Mouse (Mus musculus): ENCODE measurements around the gene Vmn2r81. TPM values are rescaled to one million over a fixed set of nuclear protein-coding genes. Genes with fewer than 3 reads are reported as not detected.
"Not testable (repeated sequence)": the region's sequence is repeated elsewhere in the genome, so short reads cannot be mapped to it uniquely, and the experiment has no call there.

Gene Vmn2r81
- not detected in 2 replicates for polyA plus RNA-seq (2014; fragmentation: Nextera tagmentation; extraction: Ambion mirVana)

GRCm38 (mm10) chr10:79247392-79247791 lies at the start of gene Vmn2r81:
Gene Vmn2r81, plus strand, starts transcription at chr10:79247692.
- not testable (repeated sequence) for H3K9ac ChIP-seq (ENCODE audit: low read length); H3K27me3 ChIP-seq (ENCODE audit: control insufficient read depth, insufficient read depth, low read length); H3K9me3 ChIP-seq (ENCODE audit: control insufficient read depth, low read length); ATAC-seq (ENCODE audit: insufficient number of reproducible peaks, low FRiP score, low TSS enrichment, low read depth); H3K4me3 ChIP-seq (ENCODE audit: low read depth, low read length); DNase-seq (ENCODE audit: low spot score); H3K27ac ChIP-seq (replicated peaks; ENCODE audit: low read depth, low read length); H3K36me3 ChIP-seq (ENCODE audit: control insufficient read depth, insufficient read depth, low read length); H3K4me1 ChIP-seq (ENCODE audit: control insufficient read depth, insufficient read depth, low read length); H3K4me2 ChIP-seq (ENCODE audit: low read depth, severe bottlenecking)
- WGBS: 75% methylated on average over 3 of the region's 3 CpGs

- not testable (repeated sequence) for DNase-seq (ENCODE audit: low spot score); ATAC-seq (ENCODE audit: insufficient number of reproducible peaks, low FRiP score, low TSS enrichment, low read depth); H3K9me3 ChIP-seq (ENCODE audit: control insufficient read depth, low read length); H3K36me3 ChIP-seq (ENCODE audit: control insufficient read depth, insufficient read depth, low read length); H3K4me2 ChIP-seq (ENCODE audit: low read depth, severe bottlenecking); H3K4me3 ChIP-seq (ENCODE audit: low read depth, low read length); H3K27ac ChIP-seq (replicated peaks; ENCODE audit: low read depth, low read length); H3K9ac ChIP-seq (ENCODE audit: low read length); H3K27me3 ChIP-seq (ENCODE audit: control insufficient read depth, insufficient read depth, low read length); H3K4me1 ChIP-seq (ENCODE audit: control insufficient read depth, insufficient read depth, low read length)
- WGBS: 100% methylated on average over 1 of the region's 1 CpGs
Observed at GRCm38 (mm10) chr10:79199973-79200372, 47.5 kb upstream of the Vmn2r81 start.

DNA sequence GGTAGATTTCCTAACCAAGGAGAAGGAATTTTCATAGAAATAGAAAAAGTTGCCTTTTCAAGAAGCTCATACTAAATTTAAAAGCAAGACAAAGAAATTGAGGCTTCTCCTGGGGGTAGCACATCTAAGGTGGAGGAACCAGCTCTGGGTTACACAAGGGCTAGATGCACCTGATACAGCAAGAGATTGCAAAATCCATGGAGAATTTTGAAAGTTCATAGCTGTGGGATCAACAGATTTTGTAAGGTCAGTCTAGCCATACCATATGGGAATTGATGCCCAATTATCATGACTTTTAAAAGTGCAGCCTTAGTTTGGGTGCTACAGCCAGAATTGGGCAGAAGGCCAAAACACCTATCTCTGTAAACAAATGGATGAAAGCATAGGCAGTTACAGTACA lies 27.1 kb upstream of the Vmn2r81 start:
- Histone ChIP-seq H3K27ac (replicated peaks; ENCODE audit: low read depth, low read length) (no peak overlapping the region), H3K4me3 (ENCODE audit: low read depth, low read length) (no peak overlapping the region), H3K4me1 (ENCODE audit: control insufficient read depth, insufficient read depth, low read length) (no peaks in the 10 kb centered on the region), H3K27me3 (ENCODE audit: control insufficient read depth, insufficient read depth, low read length) (no peaks in the 10 kb centered on the region), H3K9ac (ENCODE audit: low read length) (no peak overlapping the region), H3K4me2 (ENCODE audit: low read depth, severe bottlenecking) (no peak overlapping the region), H3K9me3 (ENCODE audit: control insufficient read depth, low read length) (no peaks in the 10 kb centered on the region), H3K36me3 (ENCODE audit: control insufficient read depth, insufficient read depth, low read length) (no peaks in the 10 kb centered on the region)
- DNase-seq (ENCODE audit: low spot score): no peak
- ATAC-seq (ENCODE audit: insufficient number of reproducible peaks, low FRiP score, low TSS enrichment, low read depth): no peak

DNA sequence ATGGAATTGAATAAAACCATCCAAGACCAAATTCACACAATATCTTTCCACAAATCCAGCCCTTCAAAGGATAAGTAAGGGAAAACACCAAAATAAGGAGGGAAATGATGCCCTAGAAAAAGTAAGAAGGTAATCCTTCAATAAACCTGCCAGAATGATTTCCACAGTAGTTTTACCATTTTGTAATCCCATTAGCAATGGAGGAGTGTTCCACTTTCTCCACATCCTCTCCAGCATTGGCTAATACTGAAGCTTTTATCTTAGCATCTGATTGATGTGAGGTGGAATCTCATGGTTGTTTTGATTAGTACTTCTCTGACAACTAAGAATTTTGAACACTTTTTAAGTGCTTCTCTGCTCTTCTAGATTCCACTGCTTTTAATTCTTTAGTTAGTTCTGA lies 25.9 kb upstream of the Vmn2r81 start:
- no peak overlapping the region for H3K9ac ChIP-seq (ENCODE audit: low read length)
- ATAC-seq (ENCODE audit: insufficient number of reproducible peaks, low FRiP score, low TSS enrichment, low read depth): no peak
- H3K4me3 ChIP-seq (ENCODE audit: low read depth, low read length): no peak overlapping the region
- DNase-seq (ENCODE audit: low spot score): no peak
- no peak overlapping the region for H3K27ac ChIP-seq (replicated peaks; ENCODE audit: low read depth, low read length)
- H3K4me2 ChIP-seq (ENCODE audit: low read depth, severe bottlenecking): no peak overlapping the region
- no peaks in the 10 kb centered on the region for H3K27me3 ChIP-seq (ENCODE audit: control insufficient read depth, insufficient read depth, low read length)
- H3K36me3 ChIP-seq (ENCODE audit: control insufficient read depth, insufficient read depth, low read length): no peaks in the 10 kb centered on the region
- H3K9me3 ChIP-seq (ENCODE audit: control insufficient read depth, low read length): no peaks in the 10 kb centered on the region
- H3K4me1 ChIP-seq (ENCODE audit: control insufficient read depth, insufficient read depth, low read length): no peaks in the 10 kb centered on the region

DNA sequence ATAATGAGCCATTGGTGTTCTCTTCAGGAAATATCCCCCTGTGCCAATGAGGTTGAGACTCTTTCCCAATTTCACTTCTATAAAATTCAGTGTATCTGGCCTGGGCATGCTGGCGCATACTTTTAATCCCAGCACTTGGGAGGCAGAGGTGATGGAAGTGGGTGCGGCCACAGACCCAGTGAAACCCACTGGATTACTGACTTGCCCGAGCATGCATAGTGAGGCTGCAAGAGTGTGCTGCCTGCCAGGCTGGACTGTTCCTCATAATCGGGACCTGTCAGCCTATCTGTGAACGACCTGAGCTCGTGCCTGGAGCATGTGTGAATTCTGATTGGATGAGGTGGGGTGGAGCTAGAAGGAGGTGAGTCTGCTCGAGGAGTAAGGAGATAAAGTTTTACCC lies 25.3 kb upstream of the Vmn2r81 start:
- ATAC-seq (ENCODE audit: insufficient number of reproducible peaks, low FRiP score, low TSS enrichment, low read depth) (no peak), DNase-seq (ENCODE audit: low spot score) (no peak)
- no peaks in the 10 kb centered on the region for H3K27me3 ChIP-seq (ENCODE audit: control insufficient read depth, insufficient read depth, low read length)
- H3K4me3 ChIP-seq (ENCODE audit: low read depth, low read length): no peak overlapping the region
- no peak overlapping the region for H3K9ac ChIP-seq (ENCODE audit: low read length)
- no peaks in the 10 kb centered on the region for H3K9me3 ChIP-seq (ENCODE audit: control insufficient read depth, low read length)
- H3K36me3 ChIP-seq (ENCODE audit: control insufficient read depth, insufficient read depth, low read length): no peaks in the 10 kb centered on the region
- H3K4me2 ChIP-seq (ENCODE audit: low read depth, severe bottlenecking): no peak overlapping the region
- 76% methylated on average over 7 of the region's 7 CpGs for WGBS
- no peak overlapping the region for H3K27ac ChIP-seq (replicated peaks; ENCODE audit: low read depth, low read length)
- H3K4me1 ChIP-seq (ENCODE audit: control insufficient read depth, insufficient read depth, low read length): no peaks in the 10 kb centered on the region

DNA sequence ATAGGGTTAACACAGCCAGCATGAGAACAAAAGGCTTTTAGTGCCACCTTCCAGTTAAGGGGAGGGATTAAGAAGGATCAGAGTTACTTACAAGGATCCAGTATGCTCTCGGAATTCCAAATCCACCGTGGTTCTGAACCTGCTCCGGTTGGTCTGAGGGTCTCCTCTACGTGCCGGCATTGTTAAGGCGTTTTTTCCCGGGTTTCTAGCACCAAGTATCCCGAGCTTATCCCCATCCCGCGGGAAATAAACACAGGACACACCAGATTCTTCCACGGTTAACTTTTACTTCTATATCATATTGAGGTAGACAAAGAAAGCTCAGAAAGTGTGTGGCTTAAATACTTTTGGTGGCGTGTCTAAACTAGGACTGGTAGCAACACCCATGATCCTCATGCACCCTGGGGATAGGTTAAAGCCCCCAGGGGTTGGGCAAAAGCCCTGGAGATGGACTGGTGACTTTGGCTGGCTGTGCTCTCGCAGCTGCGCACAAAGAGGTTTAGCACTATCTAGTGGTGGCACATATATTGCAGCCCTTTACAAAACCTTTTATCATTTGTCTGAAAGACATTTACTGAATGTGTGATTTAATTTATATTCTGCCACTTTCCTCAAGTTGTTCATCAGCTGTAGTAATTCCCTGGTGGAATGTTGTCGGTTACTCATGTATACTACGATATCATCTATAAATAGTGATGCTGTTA lies 74.7 kb downstream of the Vmn2r81 start:
- H3K9ac ChIP-seq (ENCODE audit: low read length): not testable (repeated sequence)
- WGBS: 6% methylated on average over 16 of the region's 16 CpGs

GRCm38 (mm10) chr10:79322737-79323086 lies 75.2 kb downstream of the Vmn2r81 start:
- no peak for DNase-seq (ENCODE audit: low spot score)
- no peak overlapping the region for H3K27ac ChIP-seq (replicated peaks; ENCODE audit: low read depth, low read length)
- H3K4me3 ChIP-seq (ENCODE audit: low read depth, low read length): no peak overlapping the region
- no peak overlapping the region for H3K4me2 ChIP-seq (ENCODE audit: low read depth, severe bottlenecking)
- ATAC-seq (ENCODE audit: insufficient number of reproducible peaks, low FRiP score, low TSS enrichment, low read depth): no peak
- no peaks in the 10 kb centered on the region for H3K27me3 ChIP-seq (ENCODE audit: control insufficient read depth, insufficient read depth, low read length)
- no peaks in the 10 kb centered on the region for H3K9me3 ChIP-seq (ENCODE audit: control insufficient read depth, low read length)
- no peaks in the 10 kb centered on the region for H3K36me3 ChIP-seq (ENCODE audit: control insufficient read depth, insufficient read depth, low read length)
- no peak overlapping the region for H3K9ac ChIP-seq (ENCODE audit: low read length)
- H3K4me1 ChIP-seq (ENCODE audit: control insufficient read depth, insufficient read depth, low read length): no peaks in the 10 kb centered on the region

More for the DNA sequence above, 74.7 kb downstream of the Vmn2r81 start:
- H3K4me3 ChIP-seq (ENCODE audit: low read depth, low read length): peak overlapping the region; percentile 14; the same call in 1 of the 2 replicates
- H3K36me3 ChIP-seq (ENCODE audit: control insufficient read depth, insufficient read depth, low read length); H3K4me1 ChIP-seq (ENCODE audit: control insufficient read depth, insufficient read depth, low read length); H3K27ac ChIP-seq (replicated peaks; ENCODE audit: low read depth, low read length); H3K9me3 ChIP-seq (ENCODE audit: control insufficient read depth, low read length); ATAC-seq (ENCODE audit: insufficient number of reproducible peaks, low FRiP score, low TSS enrichment, low read depth); H3K4me2 ChIP-seq (ENCODE audit: low read depth, severe bottlenecking); H3K27me3 ChIP-seq (ENCODE audit: control insufficient read depth, insufficient read depth, low read length): not testable (repeated sequence)
- DNase-seq (ENCODE audit: low spot score): peak; percentile 48

Other genes starting within 250 kb of the Vmn2r81 start
- not detected in 2 replicates for gene Olfr1351, start 235.2 kb upstream of the Vmn2r81 start, polyA plus RNA-seq (2014; fragmentation: Nextera tagmentation; extraction: Ambion mirVana)
- gene Olfr57, start 219.0 kb upstream of the Vmn2r81 start, polyA plus RNA-seq (2014; fragmentation: Nextera tagmentation; extraction: Ambion mirVana): 0.13 TPM in 1 of 2 replicates, not detected in the other
- 46.3 and 48.1 TPM in 2 replicates for gene 2610008E11Rik, start 150.1 kb upstream of the Vmn2r81 start, polyA plus RNA-seq (2014; fragmentation: Nextera tagmentation; extraction: Ambion mirVana)
- gene Vmn2r80, start 98.9 kb upstream of the Vmn2r81 start, polyA plus RNA-seq (2014; fragmentation: Nextera tagmentation; extraction: Ambion mirVana): not detected in 2 replicates
- gene Vmn2r82, start 108.8 kb downstream of the Vmn2r81 start, polyA plus RNA-seq (2014; fragmentation: Nextera tagmentation; extraction: Ambion mirVana): not detected in 2 replicates
- not detected in 2 replicates for gene Vmn2r83, start 221.0 kb downstream of the Vmn2r81 start, polyA plus RNA-seq (2014; fragmentation: Nextera tagmentation; extraction: Ambion mirVana)

Data from limb, embryonic 11.5 days (tissue).